Mouse (Mus musculus): ENCODE data around the gene Eri3. TPM values are rescaled to one million over a fixed set of nuclear protein-coding genes. Genes with fewer than 3 reads are reported as not detected.
A peak's percentile ranks its signal among the peaks of the same experiment; 100 is the strongest.

The Eri3 gene
- polyA plus RNA-seq, 1 experiment from 2014 or later, result 158 TPM

- Histone ChIP-seq H3K9me3 (no peaks in the 10 kb centered on the region), H3K4me2 (no peak overlapping the region), H3K27me3 (no peaks in the 10 kb centered on the region), H3K9ac (no peak overlapping the region), H3K27ac (no peak overlapping the region), H3K4me3 (no peak overlapping the region), H3K36me3 (peaks cover 26% of the 10 kb centered on the region), H3K4me1 (peaks cover 5% of the 10 kb centered on the region; the same call in 1 of the 2 replicates)
- ATAC-seq (ENCODE audit: insufficient number of reproducible peaks, low FRiP score, low TSS enrichment, low read depth), result no peak
- 71% methylated on average over 7 of the region's 7 CpGs for WGBS
These were observed 119.7 kb downstream of the Eri3 start for GRCm38 (mm10) chr4:117669874-117670273.

GRCm38 (mm10) chr4:117672042-117672441 lies 121.9 kb downstream of the Eri3 start:
- 75% methylated on average over 9 of the region's 9 CpGs for WGBS

GRCm38 (mm10) chr4:117673901-117674300 lies 123.7 kb downstream of the Eri3 start:
- Histone ChIP-seq H3K36me3 (peaks cover 65% of the 10 kb centered on the region), H3K9ac (no peak overlapping the region), H3K27ac (no peak overlapping the region), H3K9me3 (no peaks in the 10 kb centered on the region), H3K27me3 (no peaks in the 10 kb centered on the region), H3K4me3 (no peak overlapping the region), H3K4me1 (no peaks in the 10 kb centered on the region), H3K4me2 (no peak overlapping the region)
- WGBS, result 84% methylated on average over 3 of the region's 3 CpGs
- ATAC-seq (ENCODE audit: insufficient number of reproducible peaks, low FRiP score, low TSS enrichment, low read depth), result peak; percentile 53; the same call in 1 of the 2 replicates

More at GRCm38 (mm10) chr4:117672042-117672441, 121.9 kb downstream of the Eri3 start:
- H3K36me3 ChIP-seq, result peaks cover 47% of the 10 kb centered on the region
- no peak for ATAC-seq (ENCODE audit: insufficient number of reproducible peaks, low FRiP score, low TSS enrichment, low read depth)
- no peaks in the 10 kb centered on the region for H3K27me3 ChIP-seq
- H3K4me1 ChIP-seq, result no peaks in the 10 kb centered on the region
- H3K9me3 ChIP-seq, result no peaks in the 10 kb centered on the region
- H3K4me3 ChIP-seq, result no peak overlapping the region
- no peak overlapping the region for H3K27ac ChIP-seq
- H3K4me2 ChIP-seq, result no peak overlapping the region
- no peak overlapping the region for H3K9ac ChIP-seq

- no peaks in the 10 kb centered on the region for H3K9me3 ChIP-seq
- no peak overlapping the region for H3K9ac ChIP-seq
- no peak overlapping the region for H3K27ac ChIP-seq
- ATAC-seq (ENCODE audit: insufficient number of reproducible peaks, low FRiP score, low TSS enrichment, low read depth), result no peak
- H3K36me3 ChIP-seq, result peaks cover 86% of the 10 kb centered on the region
- no peaks in the 10 kb centered on the region for H3K27me3 ChIP-seq
- 15% methylated on average over 3 of the region's 3 CpGs for WGBS
- H3K4me2 ChIP-seq, result no peak overlapping the region
- H3K4me1 ChIP-seq, result peaks cover 14% of the 10 kb centered on the region
- no peak overlapping the region for H3K4me3 ChIP-seq
These were observed 126.7 kb downstream of the Eri3 start for GRCm38 (mm10) chr4:117676903-117677302.

- peaks cover 52% of the 10 kb centered on the region for H3K36me3 ChIP-seq
- H3K27ac ChIP-seq, result no peak overlapping the region
- no peaks in the 10 kb centered on the region for H3K9me3 ChIP-seq
- ATAC-seq (ENCODE audit: insufficient number of reproducible peaks, low FRiP score, low TSS enrichment, low read depth), result no peak
- H3K9ac ChIP-seq, result peak overlapping the region; percentile 80; the same call in 1 of the 2 replicates
- H3K4me2 ChIP-seq, result peak overlapping the region; percentile 88
- H3K4me1 ChIP-seq, result peaks cover 14% of the 10 kb centered on the region
- no peaks in the 10 kb centered on the region for H3K27me3 ChIP-seq
- 81% methylated on average over 6 of the region's 6 CpGs for WGBS
- H3K4me3 ChIP-seq, result peak overlapping the region; percentile 86
These were observed 130.8 kb downstream of the Eri3 start for GRCm38 (mm10) chr4:117680963-117681362.

GRCm38 (mm10) chr4:117681931-117682461 lies 131.8 kb downstream of the Eri3 start, which contains the start of gene Dmap1:
Dmap1 (minus strand) TSS chr4:117682273.
- peak within 1 kb of the TSS; percentile 88 for H3K4me2 ChIP-seq
- peaks cover 14% of the 10 kb centered on the region for H3K4me1 ChIP-seq
- H3K9ac ChIP-seq, result peak within 1 kb of the TSS; percentile 80
- H3K36me3 ChIP-seq, result peaks cover 42% of the 10 kb centered on the region
- WGBS, result under 1% methylated on average over 33 of the region's 33 CpGs
- peak; percentile 80 for ATAC-seq (ENCODE audit: insufficient number of reproducible peaks, low FRiP score, low TSS enrichment, low read depth)
- H3K9me3 ChIP-seq, result no peaks in the 10 kb centered on the region
- H3K4me3 ChIP-seq, result peak within 1 kb of the TSS; percentile 86
- H3K27me3 ChIP-seq, result no peaks in the 10 kb centered on the region
- peak within 1 kb of the TSS; percentile 38 for H3K27ac ChIP-seq

GRCm38 (mm10) chr4:117682463-117682862 lies 132.3 kb downstream of the Eri3 start:
- Histone ChIP-seq H3K4me1 (peaks cover 14% of the 10 kb centered on the region), H3K27ac (no peak overlapping the region), H3K9me3 (no peaks in the 10 kb centered on the region), H3K9ac (no peak overlapping the region), H3K4me2 (peak overlapping the region; percentile 88), H3K36me3 (peaks cover 37% of the 10 kb centered on the region), H3K4me3 (peak overlapping the region; percentile 86), H3K27me3 (no peaks in the 10 kb centered on the region)
- ATAC-seq (ENCODE audit: insufficient number of reproducible peaks, low FRiP score, low TSS enrichment, low read depth), result no peak

- H3K4me2 ChIP-seq, result no peak overlapping the region
- no peak overlapping the region for H3K27ac ChIP-seq
- H3K9me3 ChIP-seq, result no peaks in the 10 kb centered on the region
- H3K27me3 ChIP-seq, result no peaks in the 10 kb centered on the region
- WGBS, result 79% methylated on average over 6 of the region's 6 CpGs
- peaks cover 30% of the 10 kb centered on the region for H3K36me3 ChIP-seq
- H3K9ac ChIP-seq, result no peak overlapping the region
- peaks cover 14% of the 10 kb centered on the region for H3K4me1 ChIP-seq
- no peak for ATAC-seq (ENCODE audit: insufficient number of reproducible peaks, low FRiP score, low TSS enrichment, low read depth)
- no peak overlapping the region for H3K4me3 ChIP-seq
These were observed 133.0 kb downstream of the Eri3 start for GRCm38 (mm10) chr4:117683048-117683768.

GRCm38 (mm10) chr4:117686354-117686753 lies 136.2 kb downstream of the Eri3 start:
- Histone ChIP-seq H3K4me1 (peaks cover 4% of the 10 kb centered on the region), H3K27ac (no peak overlapping the region), H3K4me2 (no peak overlapping the region), H3K4me3 (no peak overlapping the region), H3K27me3 (no peaks in the 10 kb centered on the region), H3K9me3 (no peaks in the 10 kb centered on the region), H3K36me3 (no peaks in the 10 kb centered on the region), H3K9ac (no peak overlapping the region)
- WGBS, result 82% methylated on average over 4 of the region's 4 CpGs
- no peak for ATAC-seq (ENCODE audit: insufficient number of reproducible peaks, low FRiP score, low TSS enrichment, low read depth)

GRCm38 (mm10) chr4:117705361-117705760 lies 155.2 kb downstream of the Eri3 start:
- 3% methylated on average over 7 of the region's 7 CpGs for WGBS
- Histone ChIP-seq H3K4me2 (no peak overlapping the region), H3K27ac (no peak overlapping the region), H3K4me1 (no peaks in the 10 kb centered on the region), H3K9ac (no peak overlapping the region), H3K36me3 (no peaks in the 10 kb centered on the region), H3K9me3 (no peaks in the 10 kb centered on the region), H3K27me3 (no peaks in the 10 kb centered on the region), H3K4me3 (no peak overlapping the region)
- no peak for ATAC-seq (ENCODE audit: insufficient number of reproducible peaks, low FRiP score, low TSS enrichment, low read depth)

GRCm38 (mm10) chr4:117708780-117709550 lies 158.8 kb downstream of the Eri3 start:
- Histone ChIP-seq H3K4me3 (no peak overlapping the region), H3K36me3 (no peaks in the 10 kb centered on the region), H3K27ac (no peak overlapping the region), H3K4me1 (no peaks in the 10 kb centered on the region), H3K27me3 (no peaks in the 10 kb centered on the region), H3K9ac (no peak overlapping the region), H3K4me2 (no peak overlapping the region), H3K9me3 (no peaks in the 10 kb centered on the region)
- ATAC-seq (ENCODE audit: insufficient number of reproducible peaks, low FRiP score, low TSS enrichment, low read depth), result no peak
- 75% methylated on average over 3 of the region's 3 CpGs for WGBS

- H3K4me3 ChIP-seq, result no peak overlapping the region
- 82% methylated on average over 3 of the region's 3 CpGs for WGBS
- no peaks in the 10 kb centered on the region for H3K27me3 ChIP-seq
- no peaks in the 10 kb centered on the region for H3K36me3 ChIP-seq
- no peaks in the 10 kb centered on the region for H3K4me1 ChIP-seq
- H3K9me3 ChIP-seq, result no peaks in the 10 kb centered on the region
- H3K9ac ChIP-seq, result no peak overlapping the region
- no peak for ATAC-seq (ENCODE audit: insufficient number of reproducible peaks, low FRiP score, low TSS enrichment, low read depth)
- H3K4me2 ChIP-seq, result no peak overlapping the region
- H3K27ac ChIP-seq, result no peak overlapping the region
These were observed 162.1 kb downstream of the Eri3 start for GRCm38 (mm10) chr4:117712314-117712713.
